Mouse (Mus musculus) embryonic facial prominence, embryonic 11.5 days (tissue): ENCODE measurements at regions not wholly inside any gene's neighbourhood (a gene's known extent, or its start where the extent isn't known, plus 50 kb on each side); places are given as distances from the start of the nearest gene placed in this dataset.

Source experiments
- ATAC-seq: fragments of 200-750 bp; cut with Nextera tagmentation; replicated peaks from 2 replicates; pipeline ENCODE4 v1.8.0; 2017; ENCODE audit warnings: low read depth; ENCODE audit not compliant: insufficient number of reproducible peaks, low FRiP score, low TSS enrichment
- DNase-seq: peaks from one replicate; pipeline ENCODE4 v3.0.0-alpha.2; 2015; ENCODE audit warnings: low spot score
- H3K27ac ChIP-seq: fragments of 300-500 bp; sonication (generic); replicated peaks from 2 replicates; pipeline ENCODE4 v1.5.1; 2014; ENCODE audit warnings: mild to moderate bottlenecking, low read depth, low read length, control low read depth
- H3K27me3 ChIP-seq: fragments of 300-500 bp; sonication (generic); 2 replicates; pipeline ENCODE4 v1.6.1; 2014; ENCODE audit warnings: mild to moderate bottlenecking, low read length, moderate library complexity, mixed read lengths; ENCODE audit not compliant: control insufficient read depth, insufficient read depth
- H3K36me3 ChIP-seq: fragments of 300-500 bp; sonication (generic); replicated peaks from 2 replicates; pipeline ENCODE4 v1.6.1; 2014; ENCODE audit warnings: low read depth, mild to moderate bottlenecking, low read length, moderate library complexity, mixed read lengths; ENCODE audit not compliant: control insufficient read depth, insufficient read depth
- H3K4me1 ChIP-seq: fragments of 300-500 bp; sonication (generic); 2 replicates; pipeline ENCODE4 v1.6.1; 2014; ENCODE audit warnings: low read length, mixed read lengths; ENCODE audit not compliant: control insufficient read depth, insufficient read depth
- H3K4me2 ChIP-seq: fragments of 300-500 bp; sonication (generic); 2 replicates; pipeline ENCODE4 v1.6.1; 2014; ENCODE audit warnings: low read depth, mild to moderate bottlenecking, control low read depth, low read length, moderate library complexity
- H3K4me3 ChIP-seq: fragments of 300-500 bp; sonication (generic); 2 replicates; pipeline ENCODE4 v1.5.1; 2014; ENCODE audit warnings: low read depth, low read length, control low read depth
- H3K9ac ChIP-seq: fragments of 300-500 bp; sonication (generic); replicated peaks from 2 replicates; pipeline ENCODE4 v1.6.1; 2014; ENCODE audit warnings: mild to moderate bottlenecking, control low read depth, low read length
- H3K9me3 ChIP-seq: fragments of 300-500 bp; sonication (generic); replicated peaks from 2 replicates; pipeline ENCODE4 v1.6.1; 2016; ENCODE audit warnings: mild to moderate bottlenecking, low read length, inconsistent platforms, mixed read lengths; ENCODE audit not compliant: control insufficient read depth
- WGBS: fragments of 180-500 bp; shearing (Covaris S2); extraction: QIAGEN DNeasy Blood & Tissue Kit; methylation state at CpG from one replicate; pipeline ENCODE4 v1.1.7; 2014; 5-methylcytosine and 5-hydroxymethylcytosine counted together

- Histone ChIP-seq H3K27me3 (no peaks in the 10 kb centered on the region), H3K27ac (no peak overlapping the region), H3K9me3 (no peaks in the 10 kb centered on the region), H3K36me3 (no peaks in the 10 kb centered on the region), H3K4me2 (no peak overlapping the region), H3K9ac (no peak overlapping the region), H3K4me3 (no peak overlapping the region), H3K4me1 (no peaks in the 10 kb centered on the region)
- no peak for ATAC-seq
- DNase-seq, result no peak
- whole genome bisulfite sequencing, result 56% methylated on average over 2 of the region's 2 CpGs
These were observed 199.0 kb upstream of the Thbs1 start for GRCm38 (mm10) chr2:117912722-117913121.

- ATAC-seq (no peak), DNase-seq (no peak)
- H3K27me3 ChIP-seq, result no peaks in the 10 kb centered on the region
- no peak overlapping the region for H3K4me3 ChIP-seq
- H3K4me2 ChIP-seq, result no peak overlapping the region
- H3K27ac ChIP-seq, result no peak overlapping the region
- no peaks in the 10 kb centered on the region for H3K36me3 ChIP-seq
- no peaks in the 10 kb centered on the region for H3K4me1 ChIP-seq
- no peaks in the 10 kb centered on the region for H3K9me3 ChIP-seq
- WGBS, result 92% methylated on average over 4 of the region's 4 CpGs
- H3K9ac ChIP-seq, result no peak overlapping the region
These were observed 197.8 kb upstream of the Thbs1 start for GRCm38 (mm10) chr2:117913846-117914245.

- ATAC-seq (no peak), DNase-seq (no peak)
- no peak overlapping the region for H3K4me3 ChIP-seq
- no peaks in the 10 kb centered on the region for H3K27me3 ChIP-seq
- 95% methylated on average over 2 of the region's 2 CpGs for WGBS
- no peak overlapping the region for H3K9ac ChIP-seq
- no peak overlapping the region for H3K4me2 ChIP-seq
- H3K36me3 ChIP-seq, result no peaks in the 10 kb centered on the region
- no peak overlapping the region for H3K27ac ChIP-seq
- no peaks in the 10 kb centered on the region for H3K9me3 ChIP-seq
- no peaks in the 10 kb centered on the region for H3K4me1 ChIP-seq
These were observed 195.9 kb upstream of the Thbs1 start for GRCm38 (mm10) chr2:117915821-117916220.

GRCm38 (mm10) chr2:117917181-117917580 lies 194.5 kb upstream of the Thbs1 start:
- DNase-seq (no peak), ATAC-seq (no peak)
- no peaks in the 10 kb centered on the region for H3K27me3 ChIP-seq
- no peak overlapping the region for H3K9ac ChIP-seq
- no peak overlapping the region for H3K4me2 ChIP-seq
- WGBS, result 77% methylated on average over 3 of the region's 3 CpGs
- H3K36me3 ChIP-seq, result no peaks in the 10 kb centered on the region
- no peaks in the 10 kb centered on the region for H3K4me1 ChIP-seq
- H3K9me3 ChIP-seq, result no peaks in the 10 kb centered on the region
- no peak overlapping the region for H3K4me3 ChIP-seq
- no peak overlapping the region for H3K27ac ChIP-seq

- peak; percentile 52 for DNase-seq
- no peak overlapping the region for H3K4me3 ChIP-seq
- H3K9ac ChIP-seq, result no peak overlapping the region
- no peak overlapping the region for H3K27ac ChIP-seq
- H3K9me3 ChIP-seq, result no peaks in the 10 kb centered on the region
- no peaks in the 10 kb centered on the region for H3K4me1 ChIP-seq
- no peak; the same call in 1 of the 2 replicates for ATAC-seq
- 36% methylated on average over 5 of the region's 5 CpGs for WGBS
- no peak overlapping the region for H3K4me2 ChIP-seq
- H3K27me3 ChIP-seq, result no peaks in the 10 kb centered on the region
- no peaks in the 10 kb centered on the region for H3K36me3 ChIP-seq
These were observed 186.8 kb upstream of the Thbs1 start for GRCm38 (mm10) chr2:117924877-117925276.

GRCm38 (mm10) chr2:117925412-117925811 lies 186.3 kb upstream of the Thbs1 start:
- H3K27me3 ChIP-seq, result no peaks in the 10 kb centered on the region
- no peaks in the 10 kb centered on the region for H3K9me3 ChIP-seq
- no peaks in the 10 kb centered on the region for H3K36me3 ChIP-seq
- no peaks in the 10 kb centered on the region for H3K4me1 ChIP-seq
- no peak overlapping the region for H3K4me2 ChIP-seq
- no peak overlapping the region for H3K4me3 ChIP-seq
- peak; percentile 21 for DNase-seq
- ATAC-seq, result no peak
- WGBS, result 75% methylated on average over 5 of the region's 5 CpGs
- H3K9ac ChIP-seq, result no peak overlapping the region
- no peak overlapping the region for H3K27ac ChIP-seq

GRCm38 (mm10) chr2:117928062-117928461 lies 183.6 kb upstream of the Thbs1 start:
- ATAC-seq, result no peak
- 75% methylated on average over 6 of the region's 6 CpGs for WGBS
- H3K4me2 ChIP-seq, result no peak overlapping the region
- no peak for DNase-seq
- no peak overlapping the region for H3K27ac ChIP-seq
- no peak overlapping the region for H3K4me3 ChIP-seq
- H3K4me1 ChIP-seq, result no peaks in the 10 kb centered on the region
- no peaks in the 10 kb centered on the region for H3K36me3 ChIP-seq
- H3K27me3 ChIP-seq, result no peaks in the 10 kb centered on the region
- no peaks in the 10 kb centered on the region for H3K9me3 ChIP-seq
- H3K9ac ChIP-seq, result no peak overlapping the region

GRCm38 (mm10) chr2:117929586-117929985 lies 182.1 kb upstream of the Thbs1 start:
- no peaks in the 10 kb centered on the region for H3K36me3 ChIP-seq
- H3K9me3 ChIP-seq, result no peaks in the 10 kb centered on the region
- H3K27ac ChIP-seq, result no peak overlapping the region
- H3K9ac ChIP-seq, result no peak overlapping the region
- no peak overlapping the region for H3K4me3 ChIP-seq
- no peak for DNase-seq
- ATAC-seq, result no peak
- H3K27me3 ChIP-seq, result no peaks in the 10 kb centered on the region
- 81% methylated on average over 1 of the region's 1 CpGs for WGBS
- H3K4me2 ChIP-seq, result no peak overlapping the region
- H3K4me1 ChIP-seq, result no peaks in the 10 kb centered on the region
